Mouse (Mus musculus) myocyte (in vitro differentiated cells): ENCODE measurements at regions not wholly inside any gene's neighbourhood (a gene's known extent, or its start where the extent isn't known, plus 50 kb on each side); places are given as distances from the start of the nearest gene placed in this dataset.

Experiments used
- CEBPB ChIP-seq: IDR thresholded peaks from 2 replicates; pipeline ENCODE4 v1.6.1; 2011; ENCODE audit warnings: mild to moderate bottlenecking, moderate library complexity; ENCODE audit not compliant: poor library complexity, insufficient read depth, severe bottlenecking
- E2F4 ChIP-seq: IDR thresholded peaks from one replicate; pipeline ENCODE4 v1.6.1; 2011; ENCODE audit warnings: mild to moderate bottlenecking, control low read depth, moderate library complexity; ENCODE audit not compliant: insufficient read depth
- MAX ChIP-seq: IDR thresholded peaks from one replicate; pipeline ENCODE4 v1.6.1; 2011; ENCODE audit warnings: low read depth, mild to moderate bottlenecking, control low read depth
- MYOD1 ChIP-seq, 3 experiments: IDR thresholded peaks; one replicate each; pipeline ENCODE4 v1.6.1; 2011; ENCODE audit warnings: control low read depth in 2 of 3, low read depth in 2 of 3, mild to moderate bottlenecking in 2 of 3, moderate library complexity in 1 of 3; ENCODE audit not compliant: insufficient read length in 2 of 3, control insufficient read depth in 1 of 3
- MYOG ChIP-seq, 3 experiments: IDR thresholded peaks; one replicate each; pipeline ENCODE4 v1.6.1; 2011; ENCODE audit warnings: control low read depth in 2 of 3, low read depth in 2 of 3, mild to moderate bottlenecking in 2 of 3; ENCODE audit not compliant: insufficient read length in 2 of 3, control insufficient read depth in 1 of 3, insufficient read depth in 1 of 3
- POLR2A ChIP-seq: IDR thresholded peaks from one replicate; pipeline ENCODE4 v1.6.1; 2011; ENCODE audit warnings: low read depth, mild to moderate bottlenecking, control low read depth, moderate library complexity; ENCODE audit not compliant: insufficient read length
- REST ChIP-seq: IDR thresholded peaks from one replicate; pipeline ENCODE4 v1.6.1; 2011; ENCODE audit warnings: mild to moderate bottlenecking, control low read depth, moderate library complexity; ENCODE audit not compliant: insufficient read depth, insufficient read length
- SRF ChIP-seq: IDR thresholded peaks from one replicate; pipeline ENCODE4 v1.6.1; 2011; ENCODE audit warnings: low read depth; ENCODE audit not compliant: control insufficient read depth, insufficient read length
- TCF12 ChIP-seq: IDR thresholded peaks from one replicate; pipeline ENCODE4 v1.6.1; 2011; ENCODE audit warnings: mild to moderate bottlenecking, control low read depth; ENCODE audit not compliant: poor library complexity, insufficient read depth, severe bottlenecking
- TCF3 ChIP-seq: IDR thresholded peaks from one replicate; pipeline ENCODE4 v1.6.1; 2011; ENCODE audit warnings: low read depth, control low read depth; ENCODE audit not compliant: insufficient read length
- USF1 ChIP-seq: IDR thresholded peaks from one replicate; pipeline ENCODE4 v1.6.1; 2011; ENCODE audit warnings: low read depth, mild to moderate bottlenecking, control low read depth, moderate library complexity

- TF ChIP-seq POLR2A: no peak
- TF ChIP-seq TCF12: no peak
- TF ChIP-seq USF1: no peak
- no peak for TF ChIP-seq MYOG (IDR thresholded peaks at IDR 0.05; ENCODE audit: control insufficient read depth in 1 of 3, insufficient read depth in 1 of 3, insufficient read length in 2 of 3, low read depth in 2 of 3)
- no peak for TF ChIP-seq TCF3
- no peak for TF ChIP-seq MYOD1 (IDR thresholded peaks at IDR 0.05; ENCODE audit: control insufficient read depth in 1 of 3, insufficient read length in 2 of 3, low read depth in 2 of 3)
- TF ChIP-seq CEBPB: no peak
- TF ChIP-seq SRF: no peak
- TF ChIP-seq MAX: no peak
- no peak for TF ChIP-seq REST
- no peak for TF ChIP-seq E2F4
These were observed 649.5 kb downstream of the Bcl11a start for GRCm38 (mm10) chr11:24727404-24727803.
